16 mouse cellular contexts compared by ENCODE assay signal in the genomic region with DNA sequence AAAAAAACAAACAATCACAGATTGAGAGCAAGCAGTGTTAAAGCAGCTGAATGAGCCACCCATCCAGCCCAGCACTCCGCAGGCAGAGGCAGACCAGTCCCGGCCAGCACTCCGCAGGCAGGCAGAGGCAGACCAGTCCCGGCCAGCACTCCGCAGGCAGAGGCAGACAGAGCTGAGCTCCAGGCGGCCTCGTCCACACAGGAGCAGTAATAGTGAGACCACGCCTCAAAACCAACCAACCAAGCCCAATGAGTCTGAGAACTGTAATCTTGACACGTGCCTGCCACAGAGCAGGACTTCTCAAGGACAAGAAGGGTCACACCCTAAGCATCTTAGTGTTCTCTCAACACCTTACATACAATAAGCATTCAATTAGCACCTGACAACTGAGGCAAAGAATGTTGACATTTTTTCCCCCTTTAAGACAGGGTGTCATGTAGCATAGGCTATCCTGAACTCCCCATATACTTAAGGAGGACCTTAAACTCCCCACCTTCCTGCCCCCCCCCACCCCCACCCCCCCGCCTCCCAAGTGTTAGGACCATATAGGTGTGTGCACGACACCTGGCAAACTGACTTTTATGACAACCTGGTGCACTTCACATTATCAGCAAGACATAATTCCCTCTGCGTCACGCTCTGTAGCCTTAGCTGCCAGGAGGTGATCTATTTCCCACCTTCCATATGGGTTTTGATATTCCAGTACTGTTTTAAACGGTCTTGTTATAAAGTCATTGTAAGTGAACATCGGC. TPM values are rescaled to one million over a fixed set of nuclear protein-coding genes. Genes with fewer than 3 reads are reported as not detected.
DNase-seq lines count a peak whose midpoint lies in the region; ATAC-seq and TF ChIP-seq lines count a peak whose summit lies in the region.
"Had no signal": no experiment of that assay in that cellular context is flagged by ENCODE, and none has a peak within 500 bp of the region (broad histone marks: within the 10 kb centered on the region; RNA-seq: fewer than 3 reads in every experiment).

No protein-coding gene starts in this region.

- no peaks in the 10 kb centered on the region for H3K27me3 ChIP-seq in lung, embryonic 16.5 days (ENCODE audit: control insufficient read depth, insufficient read depth, low read depth, low read length)
- no peaks in the 10 kb centered on the region for H3K27me3 ChIP-seq in intestine, embryonic 14.5 days (replicated peaks; ENCODE audit: control insufficient read depth, insufficient read depth, low read length)
- H3K27me3 ChIP-seq in kidney, embryonic 14.5 days (ENCODE audit: control insufficient read depth, insufficient read depth, low read length) = no peaks in the 10 kb centered on the region
- H3K27me3 ChIP-seq: hindbrain, embryonic 12.5 days; neural tube, embryonic 12.5 days had no signal

- no peaks in the 10 kb centered on the region for H3K9me3 ChIP-seq in lung, embryonic 16.5 days (ENCODE audit: control insufficient read depth, low read length)
- no peaks in the 10 kb centered on the region for H3K9me3 ChIP-seq in intestine, embryonic 14.5 days (ENCODE audit: control insufficient read depth, low read length)
- H3K9me3 ChIP-seq in kidney, embryonic 14.5 days (ENCODE audit: control insufficient read depth, low read length) = no peaks in the 10 kb centered on the region
- H3K9me3 ChIP-seq: hindbrain, embryonic 12.5 days; neural tube, embryonic 12.5 days had no signal

- H3K27ac ChIP-seq in lung, embryonic 16.5 days (ENCODE audit: low read length) = no peak overlapping the region
- no peak overlapping the region for H3K27ac ChIP-seq in intestine, embryonic 14.5 days (ENCODE audit: low read depth)
- no peak overlapping the region for H3K27ac ChIP-seq in kidney, embryonic 14.5 days (ENCODE audit: low read depth, low read length)
- no peak overlapping the region for H3K27ac ChIP-seq in layer of hippocampus, adult 2 months
- H3K27ac ChIP-seq: hindbrain, embryonic 12.5 days; neural tube, embryonic 12.5 days had no signal

- 64% methylated on average over 15 of the region's 15 CpGs for WGBS in lung, embryonic 16.5 days
- 70% methylated on average over 15 of the region's 15 CpGs for WGBS in lung, adult 2 months
- 73% methylated on average over 15 of the region's 15 CpGs for WGBS in intestine, embryonic 14.5 days
- 74% methylated on average over 15 of the region's 15 CpGs for WGBS in kidney, embryonic 14.5 days
- 41% methylated on average over 15 of the region's 15 CpGs for WGBS in large intestine, adult 2 months

- DNase-seq in lung, adult 2 months = no peak
- DNase-seq in intestine, embryonic 14.5 days (ENCODE audit: low spot score) = no peak
- peak; percentile 24 for DNase-seq in large intestine, adult 2 months (ENCODE audit: low read depth, low spot score)
- no peak for DNase-seq in layer of hippocampus, adult 2 months (ENCODE audit: low spot score in 2 of 2)
- no peak for DNase-seq in ovary, postnatal 10 days (ENCODE audit: low spot score)
- DNase-seq: cerebellum, postnatal 14 days; heart, adult 18-20 months; liver, postnatal 0 days; right cerebral cortex, postnatal 4 days had no signal

- no peak overlapping the region for H3K9ac ChIP-seq in lung, embryonic 16.5 days (ENCODE audit: low read length)
- no peak overlapping the region for H3K9ac ChIP-seq in intestine, embryonic 14.5 days (ENCODE audit: low read length)
- no peak overlapping the region for H3K9ac ChIP-seq in kidney, embryonic 14.5 days (ENCODE audit: low read depth, low read length)
- H3K9ac ChIP-seq: hindbrain, embryonic 12.5 days; liver, postnatal 0 days; neural tube, embryonic 12.5 days had no signal

- H3K4me2 ChIP-seq in lung, embryonic 16.5 days (ENCODE audit: low read depth, low read length) = no peak overlapping the region
- H3K4me2 ChIP-seq in intestine, embryonic 14.5 days (ENCODE audit: low read length) = no peak overlapping the region
- no peak overlapping the region for H3K4me2 ChIP-seq in kidney, embryonic 14.5 days (replicated peaks; ENCODE audit: low read depth, low read length)
- H3K4me2 ChIP-seq: hindbrain, embryonic 12.5 days; neural tube, embryonic 12.5 days had no signal

- H3K4me3 ChIP-seq in lung, embryonic 16.5 days (ENCODE audit: low read length) = no peak overlapping the region
- no peak overlapping the region for H3K4me3 ChIP-seq in lung, adult 2 months (replicated peaks; ENCODE audit: extremely low read depth, low read depth, low read length)
- H3K4me3 ChIP-seq in intestine, embryonic 14.5 days (ENCODE audit: low read depth, low read length) = no peak overlapping the region
- H3K4me3 ChIP-seq in kidney, embryonic 14.5 days (ENCODE audit: low read length) = no peak overlapping the region
- no peak overlapping the region for H3K4me3 ChIP-seq in layer of hippocampus, adult 2 months
- H3K4me3 ChIP-seq: hindbrain, embryonic 12.5 days; neural tube, embryonic 12.5 days had no signal

- no peaks in the 10 kb centered on the region for H3K4me1 ChIP-seq in lung, embryonic 16.5 days (replicated peaks; ENCODE audit: control insufficient read depth, insufficient read depth, low read length)
- H3K4me1 ChIP-seq in lung, adult 2 months (ENCODE audit: control insufficient read depth, insufficient read depth, low read length) = no peaks in the 10 kb centered on the region
- H3K4me1 ChIP-seq in intestine, embryonic 14.5 days (replicated peaks; ENCODE audit: control insufficient read depth, insufficient read depth, low read length) = no peaks in the 10 kb centered on the region
- no peaks in the 10 kb centered on the region for H3K4me1 ChIP-seq in kidney, embryonic 14.5 days (ENCODE audit: control insufficient read depth, insufficient read depth, low read length)
- H3K4me1 ChIP-seq: hindbrain, embryonic 12.5 days; neural tube, embryonic 12.5 days had no signal

- TF ChIP-seq POLR2A in lung, adult 2 months (IDR thresholded peaks at IDR 0.05; ENCODE audit: borderline replicate concordance, extremely low read depth, low read depth, low read length) = no peak

- peak; percentile 40 for ATAC-seq in lung, embryonic 16.5 days (ENCODE audit: low read depth)
- ATAC-seq in intestine, embryonic 14.5 days (replicated peaks; ENCODE audit: low FRiP score, low TSS enrichment, low read depth) = peak; percentile 51; the same call in 1 of the 2 replicates
- ATAC-seq in kidney, embryonic 14.5 days (ENCODE audit: low FRiP score, low TSS enrichment) = peak; percentile 75
- ATAC-seq: activated CD4-positive, CD25-positive, alpha-beta regulatory T cell, adult 4 months; CD4-positive, CD25-positive, alpha-beta regulatory T cell, adult 4 months; liver, postnatal 0 days; midbrain, embryonic 16.5 days had no signal

- peaks cover 21% of the 10 kb centered on the region for H3K36me3 ChIP-seq in lung, embryonic 16.5 days (ENCODE audit: control insufficient read depth, insufficient read depth, low read length)
- no peaks in the 10 kb centered on the region for H3K36me3 ChIP-seq in intestine, embryonic 14.5 days (ENCODE audit: control insufficient read depth, insufficient read depth, low read length)
- peaks cover 35% of the 10 kb centered on the region; the same call in 1 of the 2 replicates for H3K36me3 ChIP-seq in kidney, embryonic 14.5 days (ENCODE audit: control insufficient read depth, insufficient read depth, low read length)
- H3K36me3 ChIP-seq: neural tube, embryonic 12.5 days had no signal

- no peak for TF ChIP-seq CTCF in lung, adult 2 months (IDR thresholded peaks at IDR 0.05; ENCODE audit: insufficient read depth, low read length)
- no peak for TF ChIP-seq CTCF in layer of hippocampus, adult 2 months (conservative IDR thresholded peaks at IDR 0.05)

RNA-seq across cellular contexts. Expression of gene Etv5, which starts 44.2 kb away (rescaled TPM):
- 188 and 201 TPM in 2 replicates for polyA plus RNA-seq in lung, embryonic 16.5 days (2015; fragmentation: Nextera tagmentation; extraction: Ambion mirVana)
- polyA plus RNA-seq in lung, adult 2 months (2012; rRNA removed) = 88.0 and 92.8 TPM in 2 replicates
- 13.8 and 16.6 TPM in 2 replicates for polyA plus RNA-seq in intestine, embryonic 14.5 days (2014; fragmentation: Nextera tagmentation; extraction: Ambion mirVana)
- polyA plus RNA-seq in kidney, embryonic 14.5 days (2014; fragmentation: Nextera tagmentation; extraction: Ambion mirVana) = 43.0 and 68.0 TPM in 2 replicates
- 4.8 and 5.6 TPM in 2 replicates for polyA plus RNA-seq in large intestine, adult 2 months (2012; rRNA removed)
- 10 to 100 TPM; 44.8 to 45.4 TPM for total RNA-seq in layer of hippocampus, adult 2 months (2021)
